Mouse (Mus musculus) Muller cell, postnatal 12 days (primary cell): ENCODE results near the gene Anxa8.

Source experiments
- DNase-seq: peaks from one replicate; pipeline ENCODE4 v3.0.0-alpha.2; 2015; ENCODE audit errors: inconsistent ontology term

Gene Anxa8

GRCm38 (mm10) chr14:34085731-34086130 is at the start of gene Anxa8:
Gene Anxa8, plus strand, starts transcription at chr14:34085981.
- DNase-seq: no peak

- no peak for DNase-seq
These were observed 44.5 kb upstream of the Anxa8 start for GRCm38 (mm10) chr14:34041241-34041640.

GRCm38 (mm10) chr14:34043341-34043740 is 42.4 kb upstream of the Anxa8 start:
- no peak for DNase-seq

GRCm38 (mm10) chr14:34050101-34050779 is 35.5 kb upstream of the Anxa8 start:
- no peak for DNase-seq

- no peak for DNase-seq
These were observed 33.3 kb upstream of the Anxa8 start, which contains the start of gene Antxrl for GRCm38 (mm10) chr14:34052516-34052915. Gene Antxrl, plus strand, starts transcription at chr14:34052707.

GRCm38 (mm10) chr14:34071665-34072064 is 14.1 kb upstream of the Anxa8 start:
- no peak for DNase-seq

- DNase-seq: no peak
These were observed 10.4 kb upstream of the Anxa8 start for GRCm38 (mm10) chr14:34075346-34075745.

- no peak for DNase-seq
These were observed 8.6 kb upstream of the Anxa8 start for GRCm38 (mm10) chr14:34077222-34077621.

- DNase-seq: no peak
These were observed 7.5 kb upstream of the Anxa8 start for GRCm38 (mm10) chr14:34078293-34078692.

GRCm38 (mm10) chr14:34080321-34080997 is 5.3 kb upstream of the Anxa8 start:
- peak; percentile 68 for DNase-seq

- DNase-seq: peak; percentile 11
These were observed 1.0 kb downstream of the Anxa8 start for GRCm38 (mm10) chr14:34086806-34087205.

GRCm38 (mm10) chr14:34087856-34088398 is 2.1 kb downstream of the Anxa8 start:
- DNase-seq: peak; percentile 71

- DNase-seq: peak; percentile 31
These were observed 4.0 kb downstream of the Anxa8 start for GRCm38 (mm10) chr14:34089796-34090195.

GRCm38 (mm10) chr14:34091475-34091874 is 5.7 kb downstream of the Anxa8 start:
- DNase-seq: no peak

- DNase-seq: no peak
These were observed 7.1 kb downstream of the Anxa8 start for GRCm38 (mm10) chr14:34092856-34093255.

GRCm38 (mm10) chr14:34096161-34096560 is 10.4 kb downstream of the Anxa8 start:
- DNase-seq: peak; percentile 33

GRCm38 (mm10) chr14:34102601-34103000 is 16.8 kb downstream of the Anxa8 start, which contains the start of gene A630023A22Rik:
Gene A630023A22Rik, minus strand, starts transcription at chr14:34102754.
- DNase-seq: no peak

- peak; percentile 42 for DNase-seq
These were observed 18.1 kb downstream of the Anxa8 start for GRCm38 (mm10) chr14:34103855-34104254.

- peak; percentile 64 for DNase-seq
These were observed 19.1 kb downstream of the Anxa8 start for GRCm38 (mm10) chr14:34104892-34105291.

- DNase-seq: no peak
These were observed 20.7 kb downstream of the Anxa8 start for GRCm38 (mm10) chr14:34106389-34107062.

- DNase-seq: no peak
These were observed 21.8 kb downstream of the Anxa8 start for GRCm38 (mm10) chr14:34107594-34107993.

- DNase-seq: no peak
These were observed 28.5 kb downstream of the Anxa8 start for GRCm38 (mm10) chr14:34114311-34114710.
